In genomic region chr17:86851782-86852181, GRCm38 (mm10) we compare ENCODE assay signal across 20 mouse cellular contexts.
"Had no signal": no experiment of that assay in that cellular context is flagged by ENCODE, and none has a peak within 500 bp of the region (broad histone marks: within the 10 kb centered on the region; RNA-seq: fewer than 3 reads in every experiment).

No protein-coding gene starts in this region.

- H3K9me3 ChIP-seq: liver, embryonic 15.5 days; lung, embryonic 15.5 days; megakaryocyte, embryonic 14.5 days; midbrain, embryonic 13.5 days; midbrain, embryonic 15.5 days; neural tube, embryonic 12.5 days had no signal

- H3K9ac ChIP-seq: liver, embryonic 15.5 days; liver, postnatal 0 days; lung, embryonic 15.5 days; midbrain, embryonic 13.5 days; midbrain, embryonic 15.5 days; neural tube, embryonic 12.5 days had no signal

- H3K4me2 ChIP-seq: liver, embryonic 15.5 days; lung, embryonic 15.5 days; midbrain, embryonic 11.5 days; midbrain, embryonic 13.5 days; midbrain, embryonic 15.5 days; neural tube, embryonic 12.5 days had no signal

- ATAC-seq: liver, postnatal 0 days; lung, postnatal 0 days; midbrain, embryonic 13.5 days; midbrain, embryonic 15.5 days had no signal

- H3K4me1 ChIP-seq: liver, embryonic 15.5 days; lung, embryonic 15.5 days; megakaryocyte, embryonic 14.5 days; midbrain, embryonic 13.5 days; midbrain, embryonic 15.5 days; neural tube, embryonic 12.5 days had no signal

- H3K36me3 ChIP-seq: liver, embryonic 15.5 days; lung, embryonic 15.5 days; midbrain, embryonic 13.5 days; midbrain, embryonic 15.5 days; neural tube, embryonic 12.5 days had no signal

- H3K4me3 ChIP-seq: liver, embryonic 15.5 days; lung, embryonic 15.5 days; megakaryocyte, embryonic 14.5 days; midbrain, embryonic 13.5 days; midbrain, embryonic 15.5 days; neural tube, embryonic 12.5 days had no signal

- H3K27ac ChIP-seq: liver, embryonic 15.5 days; lung, embryonic 15.5 days; macrophage; midbrain, embryonic 13.5 days; midbrain, embryonic 15.5 days; neural tube, embryonic 12.5 days had no signal

- DNase-seq: liver, postnatal 0 days; lung, adult 2 months; lung, postnatal 14 days; lung, postnatal 36 days; right cerebral cortex, adult 18-20 months; right cerebral cortex, postnatal 25 days; right cerebral cortex, postnatal 4 days; spleen, adult 18-20 months; thymus, adult 18-20 months; thymus, postnatal 14 days; thymus, postnatal 36 days had no signal

- H3K27me3 ChIP-seq: liver, embryonic 15.5 days; lung, embryonic 15.5 days; midbrain, embryonic 13.5 days; midbrain, embryonic 15.5 days; neural tube, embryonic 12.5 days had no signal
